Mouse (Mus musculus) forebrain, embryonic 10.5 days (tissue): Measurements from ENCODE around the gene 1500009C09Rik. TPM values are rescaled to one million over a fixed set of nuclear protein-coding genes. Genes with fewer than 3 reads are reported as not detected.
"Not testable (repeated sequence)": the region's sequence is repeated elsewhere in the genome, so short reads cannot be mapped to it uniquely, and the experiment has no call there.

Experiments used
- DNase-seq: peaks from one replicate; pipeline ENCODE4 v3.0.0-alpha.2; 2017; ENCODE audit warnings: low spot score; ENCODE audit errors: extremely low spot score
- H3K27ac ChIP-seq: fragments of 300-500 bp; sonication (generic); 2 replicates; pipeline ENCODE4 v1.5.1; 2016; ENCODE audit warnings: mild to moderate bottlenecking
- H3K27me3 ChIP-seq: fragments of 300-500 bp; sonication (generic); 2 replicates; pipeline ENCODE4 v1.6.1; 2016; ENCODE audit warnings: mild to moderate bottlenecking; ENCODE audit not compliant: poor library complexity, severe bottlenecking
- H3K36me3 ChIP-seq: fragments of 300-500 bp; sonication (generic); replicated peaks from 2 replicates; pipeline ENCODE4 v1.6.1; 2016; ENCODE audit warnings: mild to moderate bottlenecking, moderate library complexity
- H3K4me1 ChIP-seq: fragments of 300-500 bp; sonication (generic); 2 replicates; pipeline ENCODE4 v1.6.1; 2016
- H3K4me3 ChIP-seq: fragments of 300-500 bp; sonication (generic); 2 replicates; pipeline ENCODE4 v1.5.1; 2016; ENCODE audit warnings: mild to moderate bottlenecking, moderate library complexity
- H3K9me3 ChIP-seq: fragments of 300-500 bp; sonication (generic); 2 replicates; pipeline ENCODE4 v1.6.1; 2016; ENCODE audit warnings: mild to moderate bottlenecking, moderate library complexity
- WGBS: fragments of 180-500 bp; shearing (Covaris S2); methylation state at CpG from one replicate; pipeline ENCODE4 v1.1.7; 2016; 5-methylcytosine and 5-hydroxymethylcytosine counted together
- polyA plus RNA-seq: library from polyadenylated mRNA; unstranded; fragments of >200 nt; fragmentation: Nextera tagmentation; extraction: Ambion mirVana; gene quantifications from 2 replicates; pipeline ENCODE4 v1.2.1, GENCODE M21; 2016

Gene 1500009C09Rik
- polyA plus RNA-seq, 1 experiment from 2014 or later: not detected

GRCm38 (mm10) chr15:82244115-82244804 lies 7.9 kb upstream of the 1500009C09Rik start, which contains the start of gene Cenpm:
Gene Cenpm (minus strand): TSS chr15:82244748.
- H3K4me1 ChIP-seq: peaks cover 15% of the 10 kb centered on the region
- no peaks in the 10 kb centered on the region for H3K27me3 ChIP-seq
- H3K4me3 ChIP-seq: peak within 1 kb of the TSS; percentile 72
- H3K36me3 ChIP-seq: peaks cover 13% of the 10 kb centered on the region
- DNase-seq: peak; percentile 94
- H3K9me3 ChIP-seq: no peaks in the 10 kb centered on the region
- peak within 1 kb of the TSS; percentile 96 for H3K27ac ChIP-seq
- under 1% methylated on average over 65 of the region's 65 CpGs for WGBS

- Histone ChIP-seq H3K4me1 (peaks cover 15% of the 10 kb centered on the region), H3K27ac (peak overlapping the region; percentile 96), H3K4me3 (peak overlapping the region; percentile 72)
- H3K27me3 ChIP-seq, DNase-seq, H3K9me3 ChIP-seq, H3K36me3 ChIP-seq: not testable (repeated sequence)
- WGBS: 22% methylated on average over 9 of the region's 9 CpGs
These were observed 7.4 kb upstream of the 1500009C09Rik start for GRCm38 (mm10) chr15:82244805-82245161.

GRCm38 (mm10) chr15:82247131-82247776 lies 4.9 kb upstream of the 1500009C09Rik start:
- Histone ChIP-seq H3K27ac (no peak overlapping the region), H3K36me3 (no peaks in the 10 kb centered on the region), H3K4me1 (peaks cover 15% of the 10 kb centered on the region), H3K9me3 (no peaks in the 10 kb centered on the region), H3K27me3 (no peaks in the 10 kb centered on the region), H3K4me3 (no peak overlapping the region)
- 79% methylated on average over 3 of the region's 3 CpGs for WGBS
- no peak for DNase-seq

GRCm38 (mm10) chr15:82251579-82251978 lies 618 bp upstream of the 1500009C09Rik start:
- 91% methylated on average over 3 of the region's 3 CpGs for WGBS
- Histone ChIP-seq H3K27me3 (peaks cover under 1% of the 10 kb centered on the region; the same call in 1 of the 2 replicates), H3K36me3 (no peaks in the 10 kb centered on the region), H3K4me3 (no peak overlapping the region), H3K9me3 (no peaks in the 10 kb centered on the region), H3K4me1 (peaks cover 15% of the 10 kb centered on the region), H3K27ac (no peak overlapping the region)
- DNase-seq: no peak

- DNase-seq: no peak
- Histone ChIP-seq H3K4me1 (peaks cover 25% of the 10 kb centered on the region), H3K27me3 (peaks cover 18% of the 10 kb centered on the region), H3K27ac (0 out of 2 replicates have a peak overlapping the region, but pooled peaks have one; percentile 73), H3K9me3 (no peaks in the 10 kb centered on the region), H3K36me3 (no peaks in the 10 kb centered on the region), H3K4me3 (no peak overlapping the region)
- 45% methylated on average over 4 of the region's 4 CpGs for WGBS
These were observed 3.1 kb downstream of the 1500009C09Rik start for GRCm38 (mm10) chr15:82255248-82255647.

GRCm38 (mm10) chr15:82255944-82256383 lies 3.8 kb downstream of the 1500009C09Rik start:
- H3K27me3 ChIP-seq: peaks cover 24% of the 10 kb centered on the region
- no peaks in the 10 kb centered on the region for H3K36me3 ChIP-seq
- peaks cover 25% of the 10 kb centered on the region for H3K4me1 ChIP-seq
- H3K27ac ChIP-seq: peak overlapping the region; percentile 73
- peak overlapping the region; percentile 44 for H3K4me3 ChIP-seq
- peak; percentile 55 for DNase-seq
- H3K9me3 ChIP-seq: no peaks in the 10 kb centered on the region
- 26% methylated on average over 10 of the region's 10 CpGs for WGBS

GRCm38 (mm10) chr15:82259510-82259909 lies 7.3 kb downstream of the 1500009C09Rik start:
- Histone ChIP-seq H3K27me3 (peaks cover 24% of the 10 kb centered on the region), H3K4me3 (no peak overlapping the region), H3K4me1 (peaks cover 27% of the 10 kb centered on the region), H3K9me3 (no peaks in the 10 kb centered on the region), H3K27ac (no peak overlapping the region), H3K36me3 (no peaks in the 10 kb centered on the region)
- WGBS: 14% methylated on average over 16 of the region's 16 CpGs
- peak; percentile 76 for DNase-seq

- H3K4me1 ChIP-seq: peaks cover 35% of the 10 kb centered on the region
- 21% methylated on average over 6 of the region's 6 CpGs for WGBS
- H3K4me3 ChIP-seq: no peak overlapping the region
- no peaks in the 10 kb centered on the region for H3K36me3 ChIP-seq
- no peaks in the 10 kb centered on the region for H3K9me3 ChIP-seq
- no peak overlapping the region for H3K27ac ChIP-seq
- peak; percentile 69 for DNase-seq
- H3K27me3 ChIP-seq: peaks cover 5% of the 10 kb centered on the region
These were observed 14.2 kb downstream of the 1500009C09Rik start for GRCm38 (mm10) chr15:82266356-82266755.

GRCm38 (mm10) chr15:82268185-82268584 lies 16.0 kb downstream of the 1500009C09Rik start:
- peaks cover 24% of the 10 kb centered on the region for H3K27me3 ChIP-seq
- DNase-seq: peak; percentile 39
- peak overlapping the region; percentile 53; the same call in 1 of the 2 replicates for H3K27ac ChIP-seq
- peaks cover 38% of the 10 kb centered on the region for H3K4me1 ChIP-seq
- no peaks in the 10 kb centered on the region for H3K36me3 ChIP-seq
- peak overlapping the region; percentile 18; the same call in 1 of the 2 replicates for H3K4me3 ChIP-seq
- WGBS: 23% methylated on average over 3 of the region's 3 CpGs
- H3K9me3 ChIP-seq: no peaks in the 10 kb centered on the region

GRCm38 (mm10) chr15:82268783-82269182 lies 16.6 kb downstream of the 1500009C09Rik start:
- peaks cover 40% of the 10 kb centered on the region for H3K4me1 ChIP-seq
- H3K9me3 ChIP-seq: no peaks in the 10 kb centered on the region
- H3K4me3 ChIP-seq: no peak overlapping the region
- peak overlapping the region; percentile 3; the same call in 1 of the 2 replicates for H3K27ac ChIP-seq
- WGBS: 91% methylated on average over 9 of the region's 9 CpGs
- no peak for DNase-seq
- no peaks in the 10 kb centered on the region for H3K36me3 ChIP-seq
- H3K27me3 ChIP-seq: peaks cover 30% of the 10 kb centered on the region

- Histone ChIP-seq H3K27ac (peak overlapping the region; percentile 40), H3K9me3 (no peaks in the 10 kb centered on the region), H3K27me3 (peaks cover 52% of the 10 kb centered on the region), H3K4me1 (peaks cover 57% of the 10 kb centered on the region), H3K36me3 (no peaks in the 10 kb centered on the region), H3K4me3 (no peak overlapping the region)
- DNase-seq: peak; percentile 78
- 8% methylated on average over 5 of the region's 5 CpGs for WGBS
These were observed 19.0 kb downstream of the 1500009C09Rik start for GRCm38 (mm10) chr15:82271201-82271600.

- peaks cover 54% of the 10 kb centered on the region for H3K27me3 ChIP-seq
- no peak overlapping the region for H3K4me3 ChIP-seq
- DNase-seq: no peak
- WGBS: 87% methylated on average over 6 of the region's 6 CpGs
- H3K4me1 ChIP-seq: peaks cover 68% of the 10 kb centered on the region
- no peak overlapping the region for H3K27ac ChIP-seq
- H3K36me3 ChIP-seq: peaks cover 9% of the 10 kb centered on the region
- no peaks in the 10 kb centered on the region for H3K9me3 ChIP-seq
These were observed 20.1 kb downstream of the 1500009C09Rik start for GRCm38 (mm10) chr15:82272295-82272694.

- 27% methylated on average over 6 of the region's 6 CpGs for WGBS
- H3K4me1 ChIP-seq: peaks cover 56% of the 10 kb centered on the region
- H3K27ac ChIP-seq: peak within 1 kb of the TSS; percentile 93
- peak within 1 kb of the TSS; percentile 80 for H3K4me3 ChIP-seq
- H3K27me3 ChIP-seq: peaks cover 54% of the 10 kb centered on the region
- peaks cover 32% of the 10 kb centered on the region for H3K36me3 ChIP-seq
- H3K9me3 ChIP-seq: no peaks in the 10 kb centered on the region
- DNase-seq: no peak
These were observed 22.4 kb downstream of the 1500009C09Rik start, which contains the start of gene Sept3 for GRCm38 (mm10) chr15:82274593-82274926. Gene Sept3 (plus strand): TSS chr15:82274893.
